Mouse (Mus musculus) cerebellum, adult 18-20 months (tissue): ENCODE results near the gene Reg2.
"Not testable (repeated sequence)": the region's sequence is repeated elsewhere in the genome, so short reads cannot be mapped to it uniquely, and the experiment has no call there.

ENCODE experiments used
- DNase-seq, 2 experiments: peaks; one replicate each; pipeline ENCODE4 v3.0.0; 2021

The Reg2 gene

GRCm38 (mm10) chr6:78395323-78395722 is at the start of gene Reg2:
Reg2 (plus strand) TSS chr6:78395623.
- DNase-seq = not testable (repeated sequence)

DNA sequence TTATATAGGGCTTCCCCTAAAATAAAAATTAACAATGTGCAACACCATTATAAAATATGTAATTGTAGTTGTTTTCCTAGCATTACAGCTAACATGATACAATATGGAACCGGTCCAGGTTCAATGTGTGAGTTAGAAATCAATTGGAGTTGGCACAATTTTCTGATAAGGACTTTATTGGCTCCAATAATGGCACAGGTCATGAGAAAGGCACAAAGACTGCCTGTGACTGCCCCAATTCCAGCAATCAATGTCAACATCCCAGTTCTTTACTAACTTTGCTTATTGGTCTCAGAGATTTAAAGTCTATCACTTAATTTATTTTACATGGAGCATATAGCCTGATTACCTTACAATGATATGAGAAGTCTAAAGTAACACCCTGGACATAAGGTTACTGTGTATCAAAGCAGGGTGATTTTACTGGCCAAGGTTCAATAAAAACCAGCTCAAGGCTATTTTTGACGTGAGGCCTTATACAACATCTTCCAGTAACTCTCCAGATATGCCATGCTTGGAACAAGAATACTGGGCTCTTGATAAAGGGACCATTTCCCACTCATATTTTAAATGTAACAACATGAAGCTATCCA is 33.4 kb upstream of the Reg2 start:
- no peak for DNase-seq

- no peak for DNase-seq
These were observed 25.1 kb upstream of the Reg2 start, which contains the start of gene Reg3b for GRCm38 (mm10) chr6:78370357-78370756. Reg3b (plus strand) TSS chr6:78370657.

- no peak for DNase-seq
These were observed 16.7 kb upstream of the Reg2 start, which contains the start of gene Reg3d for GRCm38 (mm10) chr6:78378765-78379164. Reg3d (minus strand) TSS chr6:78378865.

DNA sequence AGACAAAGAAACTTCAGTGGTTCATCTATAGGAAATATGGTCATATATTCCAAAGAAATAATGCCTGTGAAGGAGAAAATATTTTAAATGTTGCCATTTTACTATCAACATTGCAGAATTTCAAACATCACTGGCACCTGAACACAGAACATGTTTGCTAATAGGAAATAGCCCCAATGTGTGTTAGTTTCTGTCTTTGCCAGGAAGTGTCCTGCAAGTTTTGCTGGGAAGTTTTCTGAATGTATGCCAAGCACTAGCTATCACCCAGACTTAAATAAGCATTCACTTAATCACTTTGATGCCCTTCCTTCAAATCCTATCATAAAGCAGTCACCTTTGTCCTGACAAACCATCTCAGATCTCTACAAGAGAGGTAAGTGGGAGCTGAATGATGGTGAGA is 15.0 kb upstream of the Reg2 start, which contains the start of gene Reg3a:
Gene Reg3a (plus strand): TSS at position 301 of the 400 bp plus-strand sequence.
- no peak for DNase-seq

GRCm38 (mm10) chr6:78385609-78386008 is 9.8 kb upstream of the Reg2 start:
- no peak for DNase-seq

GRCm38 (mm10) chr6:78422411-78422810 is 27.0 kb downstream of the Reg2 start, which contains the start of gene Reg1:
Reg1 (plus strand) TSS chr6:78422711.
- DNase-seq = not testable (repeated sequence)

DNA sequence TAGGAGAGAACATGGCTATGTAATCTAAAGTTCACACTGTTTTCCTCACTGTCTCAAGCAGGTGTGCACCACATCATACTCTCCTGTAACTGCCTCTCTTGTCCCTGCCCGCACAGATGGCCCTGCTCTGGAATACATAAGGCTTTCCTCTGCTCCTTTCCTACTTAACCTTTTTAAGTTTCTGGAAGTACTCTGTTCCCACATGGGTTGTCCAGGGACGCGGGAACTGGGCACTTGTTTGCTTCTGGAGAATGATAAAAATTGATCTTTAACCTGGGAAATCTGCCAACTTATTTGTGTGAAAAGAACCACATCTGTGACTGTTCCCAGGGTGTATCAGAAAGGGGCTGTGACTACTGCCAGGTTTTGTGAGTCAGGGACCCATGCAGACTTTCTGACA is 30.1 kb downstream of the Reg2 start:
- DNase-seq = no peak

GRCm38 (mm10) chr6:78447202-78447601 is 51.8 kb downstream of the Reg2 start:
- no peak for DNase-seq

- DNase-seq = no peak
These were observed 53.0 kb downstream of the Reg2 start for GRCm38 (mm10) chr6:78448409-78448808.

- DNase-seq = no peak
These were observed 57.4 kb downstream of the Reg2 start for GRCm38 (mm10) chr6:78452804-78453203.
